Mouse (Mus musculus) MEL (cell line): ENCODE data around the gene Chd2. TPM values are rescaled to one million over a fixed set of nuclear protein-coding genes. Genes with fewer than 3 reads are reported as not detected.
"Not testable (repeated sequence)": the region's sequence is repeated elsewhere in the genome, so short reads cannot be mapped to it uniquely, and the experiment has no call there.

Experiments
- DNase-seq: peaks from one replicate; pipeline ENCODE4 v3.0.0; 2011; ENCODE audit warnings: low read depth, low spot score
- H3K27ac ChIP-seq: 2 replicates; pipeline ENCODE4 v1.5.1; 2012; ENCODE audit warnings: low read depth, mild to moderate bottlenecking, control low read depth, low read length, moderate library complexity; ENCODE audit not compliant: control insufficient read depth
- H3K27me3 ChIP-seq, 2 experiments: fragments of 150-350 bp in 1 of 2; sonication (generic) in 1 of 2; 2 replicates each; pipeline ENCODE4 v1.6.1; 2012; ENCODE audit warnings: low read length in 2 of 2, mild to moderate bottlenecking in 2 of 2, improper control_type of control experiment in 1 of 2, moderate library complexity in 1 of 2; ENCODE audit not compliant: insufficient read depth in 2 of 2, control insufficient read depth in 1 of 2
- H3K36me3 ChIP-seq, 2 experiments: 2 replicates each; pipeline ENCODE4 v1.6.1; 2012 to 2014; ENCODE audit warnings: low read length in 2 of 2, improper control_type of control experiment in 1 of 2, inconsistent platforms in 1 of 2, mild to moderate bottlenecking in 1 of 2; ENCODE audit not compliant: insufficient read depth in 2 of 2, control insufficient read depth in 1 of 2
- H3K4me1 ChIP-seq, 2 experiments: fragments of 150-350 bp in 1 of 2; sonication (generic) in 1 of 2; 2 replicates each; pipeline ENCODE4 v1.6.1; 2012; ENCODE audit warnings: low read length in 2 of 2, improper control_type of control experiment in 1 of 2, mild to moderate bottlenecking in 1 of 2; ENCODE audit not compliant: insufficient read depth in 2 of 2, control insufficient read depth in 1 of 2
- H3K4me3 ChIP-seq, 2 experiments: fragments of 150-350 bp in 1 of 2; sonication (generic) in 1 of 2; 2 replicates each; pipeline ENCODE4 v1.5.1; 2012; ENCODE audit warnings: low read depth in 2 of 2, low read length in 2 of 2, mild to moderate bottlenecking in 2 of 2, moderate library complexity in 2 of 2, control low read depth in 1 of 2, improper control_type of control experiment in 1 of 2; ENCODE audit not compliant: control insufficient read depth in 1 of 2, insufficient read depth in 1 of 2
- H3K79me2 ChIP-seq: 2 replicates; pipeline ENCODE4 v1.6.1; 2012; ENCODE audit warnings: mild to moderate bottlenecking, low read length, moderate library complexity; ENCODE audit not compliant: control insufficient read depth, poor library complexity, insufficient read depth
- H3K9ac ChIP-seq: 2 replicates; pipeline ENCODE4 v1.6.1; 2012; ENCODE audit warnings: low read depth, mild to moderate bottlenecking, control low read depth, low read length, moderate library complexity; ENCODE audit not compliant: control insufficient read depth, poor library complexity, severe bottlenecking
- H3K9me3 ChIP-seq: fragments of 150-350 bp; sonication (generic); replicated peaks from 2 replicates; pipeline ENCODE4 v1.6.1; 2012; ENCODE audit warnings: mild to moderate bottlenecking, low read length, improper control_type of control experiment, moderate library complexity; ENCODE audit not compliant: insufficient read depth
- ELF1 ChIP-seq: IDR thresholded peaks from 2 replicates; pipeline ENCODE4 v1.6.1; 2014; ENCODE audit warnings: low read depth, mild to moderate bottlenecking, inconsistent platforms, low read length, improper control_type of control experiment, moderate library complexity
- EP300 ChIP-seq, 2 experiments: IDR thresholded peaks; 2 replicates each; pipeline ENCODE4 v1.6.1; 2011; ENCODE audit warnings: improper control_type of control experiment in 2 of 2, low read length in 2 of 2, low read depth in 1 of 2, mild to moderate bottlenecking in 1 of 2
- ETS1 ChIP-seq: IDR thresholded peaks from 2 replicates; pipeline ENCODE4 v1.6.1; 2012; ENCODE audit warnings: low read depth, mild to moderate bottlenecking, inconsistent platforms, low read length, improper control_type of control experiment, moderate library complexity
- GATA1 ChIP-seq: IDR thresholded peaks from 2 replicates; pipeline ENCODE4 v1.6.1; 2011; ENCODE audit warnings: low read depth, low read length, improper control_type of control experiment
- JUND ChIP-seq: IDR thresholded peaks from 2 replicates; pipeline ENCODE4 v1.6.1; 2011; ENCODE audit warnings: low read depth, mild to moderate bottlenecking, improper control_type of control experiment, low read length
- MYC ChIP-seq: IDR thresholded peaks from 2 replicates; pipeline ENCODE4 v1.6.1; 2011; ENCODE audit warnings: low read depth, mild to moderate bottlenecking, low read length, improper control_type of control experiment, moderate library complexity
- NRF1 ChIP-seq: IDR thresholded peaks from 2 replicates; pipeline ENCODE4 v1.6.1; 2014; ENCODE audit warnings: low read depth, mild to moderate bottlenecking, inconsistent platforms, low read length, improper control_type of control experiment, moderate library complexity; ENCODE audit not compliant: poor library complexity, insufficient read depth, severe bottlenecking
- POLR2AphosphoS5 ChIP-seq: IDR thresholded peaks from 2 replicates; pipeline ENCODE4 v1.6.1; 2012; ENCODE audit warnings: low read depth, borderline replicate concordance, mild to moderate bottlenecking, inconsistent platforms, low read length, moderate library complexity, mixed read lengths
- RAD21 ChIP-seq: IDR thresholded peaks from 2 replicates; pipeline ENCODE4 v1.6.1; 2011; ENCODE audit warnings: mild to moderate bottlenecking, low read depth, low read length, improper control_type of control experiment
- SMC3 ChIP-seq: IDR thresholded peaks from 2 replicates; pipeline ENCODE4 v1.6.1; 2011; ENCODE audit warnings: low read depth, low read length, improper control_type of control experiment
- TCF12 ChIP-seq: IDR thresholded peaks from 2 replicates; pipeline ENCODE4 v1.6.1; 2014; ENCODE audit warnings: low read depth, mild to moderate bottlenecking, inconsistent platforms, low read length, improper control_type of control experiment, moderate library complexity
- ZMIZ1 ChIP-seq: IDR thresholded peaks from 2 replicates; pipeline ENCODE4 v1.6.1; 2012; ENCODE audit warnings: low read depth, mild to moderate bottlenecking, inconsistent platforms, low read length, improper control_type of control experiment, moderate library complexity
- polyA plus RNA-seq, 2 experiments: library from polyadenylated mRNA; stranded (reverse) in 1 of 2; unstranded in 1 of 2; fragments of >175 nt in 1 of 2; fragments of >200 nt in 1 of 2; gene quantifications; 2 replicates each; pipeline versions ENCODE4 v1.2.1 to v1.2.4; 2012; ENCODE audit warnings: low replicate concordance in 2 of 2, low read depth in 1 of 2; ENCODE audit not compliant: insufficient read length in 2 of 2, insufficient read depth in 1 of 2, missing spikeins in 1 of 2
- total RNA-seq: library from RNA; depleted of rRNA; stranded (reverse); fragments of 300-350 nt; gene quantifications from 2 replicates; pipeline ENCODE4 v1.2.3, GENCODE M21; 2012

The Chd2 gene
- total and polyA plus RNA-seq, 3 experiments, result 9.9 to 275 (median 21.4) TPM

- peaks cover 45% of the 10 kb centered on the region for H3K79me2 ChIP-seq
- no peak for TF ChIP-seq MYC
- TF ChIP-seq RAD21, result no peak
- no peak for TF ChIP-seq NRF1
- no peak for TF ChIP-seq GATA1
- no peak for TF ChIP-seq TCF12
- TF ChIP-seq SMC3, result no peak
- TF ChIP-seq ETS1, result no peak
- no peak for TF ChIP-seq POLR2AphosphoS5
- TF ChIP-seq, all 39 proteins: peak for 0
- no peak for DNase-seq
- H3K27me3 ChIP-seq, result no peaks in the 10 kb centered on the region
- H3K27ac ChIP-seq, result no peak overlapping the region
- H3K4me3 ChIP-seq, result no peak overlapping the region
- peaks cover 23 to 31% of the 10 kb centered on the region in 2 experiments for H3K4me1 ChIP-seq
- peaks cover 4 to 61% of the 10 kb centered on the region in 2 experiments; a peak in 3 of 4 replicates for H3K36me3 ChIP-seq
- no peak overlapping the region for H3K9ac ChIP-seq
- no peaks in the 10 kb centered on the region for H3K9me3 ChIP-seq
These were observed 10.8 kb downstream of the Chd2 start for GRCm38 (mm10) chr7:73530846-73531245.

GRCm38 (mm10) chr7:73530164-73530563, 11.5 kb downstream of the Chd2 start:
- Histone ChIP-seq H3K9ac (no peak overlapping the region), H3K36me3 (peaks cover 4 to 56% of the 10 kb centered on the region in 2 experiments; a peak in 3 of 4 replicates), H3K9me3 (no peaks in the 10 kb centered on the region), H3K79me2 (peaks cover 39% of the 10 kb centered on the region), H3K27ac (no peak overlapping the region), H3K4me1 (peaks cover 20 to 27% of the 10 kb centered on the region in 2 experiments), H3K4me3 (no peak overlapping the region), H3K27me3 (no peaks in the 10 kb centered on the region)
- DNase-seq, result no peak
- TF ChIP-seq EP300 (IDR thresholded peaks at IDR 0.05; ENCODE audit: low read depth in 1 of 2, low read length in 2 of 2) (no peak), ZMIZ1 (no peak), TCF12 (no peak), ELF1 (no peak)

- DNase-seq, result no peak
- peaks cover 15 to 22% of the 10 kb centered on the region in 2 experiments for H3K4me1 ChIP-seq
- H3K36me3 ChIP-seq, result peaks cover 4 to 52% of the 10 kb centered on the region in 2 experiments; a peak in 3 of 4 replicates
These were observed 12.4 kb downstream of the Chd2 start for GRCm38 (mm10) chr7:73529261-73529660.

GRCm38 (mm10) chr7:73528377-73528894, 13.2 kb downstream of the Chd2 start:
- H3K27ac ChIP-seq, result peak overlapping the region; percentile 0; the same call in 1 of the 2 replicates
- DNase-seq, H3K9me3 ChIP-seq, H3K9ac ChIP-seq, H3K4me3 ChIP-seq, H3K27me3 ChIP-seq: not testable (repeated sequence)
- peaks cover 30% of the 10 kb centered on the region for H3K79me2 ChIP-seq
- H3K4me1 ChIP-seq, result peaks cover 11 to 20% of the 10 kb centered on the region in 2 experiments
- peaks cover 4 to 46% of the 10 kb centered on the region in 2 experiments; a peak in 3 of 4 replicates for H3K36me3 ChIP-seq

More at GRCm38 (mm10) chr7:73529261-73529660, 12.4 kb downstream of the Chd2 start:
- no peak overlapping the region for H3K4me3 ChIP-seq
- H3K27ac ChIP-seq, result no peak overlapping the region
- TF ChIP-seq JUND, result no peak
- TF ChIP-seq, all 39 proteins: peak for 0
- Histone ChIP-seq H3K27me3 (no peaks in the 10 kb centered on the region), H3K79me2 (peaks cover 36% of the 10 kb centered on the region), H3K9ac (no peak overlapping the region), H3K9me3 (no peaks in the 10 kb centered on the region)
